Mouse (Mus musculus): ENCODE results near the gene Apcs. TPM values are rescaled to one million over a fixed set of nuclear protein-coding genes. Genes with fewer than 3 reads are reported as not detected.

The Apcs gene
- total and polyA plus RNA-seq, 2 experiments from 2014 or later = not detected

GRCm38 (mm10) chr1:172875265-172875664 is 19.6 kb downstream of the Apcs start:
- Histone ChIP-seq H3K36me3 (ENCODE audit: insufficient read depth, low read length) (no peaks in the 10 kb centered on the region), H3K9ac (replicated peaks; ENCODE audit: low read length) (no peak overlapping the region), H3K27me3 (ENCODE audit: insufficient read depth, low read length) (no peaks in the 10 kb centered on the region), H3K4me2 (ENCODE audit: low read depth, low read length) (no peak overlapping the region), H3K9me3 (ENCODE audit: low read length) (no peaks in the 10 kb centered on the region), H3K27ac (no peak overlapping the region), H3K4me1 (ENCODE audit: insufficient read depth, low read length) (no peaks in the 10 kb centered on the region), H3K4me3 (ENCODE audit: low read length) (no peak overlapping the region)
- TF ChIP-seq CTCF (IDR thresholded peaks at IDR 0.05; ENCODE audit: low read depth) = no peak
- 81% methylated on average over 4 of the region's 4 CpGs for WGBS
- no peak for DNase-seq (ENCODE audit: low spot score)
- no peak for ATAC-seq

GRCm38 (mm10) chr1:172848171-172848570 is 46.7 kb downstream of the Apcs start:
- no peak for TF ChIP-seq CTCF (IDR thresholded peaks at IDR 0.05; ENCODE audit: low read depth)
- no peaks in the 10 kb centered on the region for H3K9me3 ChIP-seq (ENCODE audit: low read length)
- no peaks in the 10 kb centered on the region for H3K4me1 ChIP-seq (ENCODE audit: insufficient read depth, low read length)

DNA sequence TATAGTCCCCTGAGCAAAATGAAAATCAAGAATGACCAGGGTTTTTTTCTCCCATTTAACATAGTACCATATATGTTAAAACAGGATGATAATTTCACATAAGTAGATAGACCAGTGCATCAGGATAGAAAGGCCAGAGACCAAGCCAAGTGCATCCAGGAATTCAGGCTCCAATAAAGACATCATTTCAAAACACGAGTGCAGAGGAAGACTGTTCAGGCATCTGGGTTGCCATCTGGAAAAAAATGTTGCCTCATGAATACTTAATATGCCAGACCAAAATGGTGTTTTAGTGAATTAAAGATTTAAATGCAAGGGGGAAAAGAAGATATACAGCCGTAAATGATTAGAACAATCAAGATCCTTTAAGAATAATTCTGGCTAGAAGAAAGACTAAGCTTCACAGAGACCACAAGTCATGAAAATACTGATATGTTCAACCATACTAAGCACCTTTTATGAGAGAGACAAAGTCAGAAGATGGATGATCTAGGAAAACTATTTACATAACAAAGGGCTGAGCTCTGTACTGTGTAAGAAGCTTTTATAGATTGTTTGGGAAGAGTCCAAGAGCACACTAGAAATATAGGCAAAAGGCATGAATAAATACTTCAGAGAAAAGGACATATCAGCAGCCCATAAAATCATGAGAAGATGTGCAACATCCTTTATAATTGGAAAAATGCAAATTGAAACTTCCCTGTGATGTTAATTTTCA is 47.6 kb downstream of the Apcs start:
- H3K27ac ChIP-seq = no peak overlapping the region
- no peak overlapping the region for H3K4me2 ChIP-seq (ENCODE audit: low read depth, low read length)
- H3K36me3 ChIP-seq (ENCODE audit: insufficient read depth, low read length) = no peaks in the 10 kb centered on the region
- ATAC-seq (no peak), DNase-seq (ENCODE audit: low spot score) (no peak)
- no peak overlapping the region for H3K9ac ChIP-seq (replicated peaks; ENCODE audit: low read length)
- WGBS = 35% methylated on average over 2 of the region's 2 CpGs
- H3K4me1 ChIP-seq (ENCODE audit: insufficient read depth, low read length) = no peaks in the 10 kb centered on the region
- H3K27me3 ChIP-seq (ENCODE audit: insufficient read depth, low read length) = no peaks in the 10 kb centered on the region
- no peak overlapping the region for H3K4me3 ChIP-seq (ENCODE audit: low read length)
- no peak for TF ChIP-seq CTCF (IDR thresholded peaks at IDR 0.05; ENCODE audit: low read depth)
- H3K9me3 ChIP-seq (ENCODE audit: low read length) = no peaks in the 10 kb centered on the region

More at GRCm38 (mm10) chr1:172848171-172848570, 46.7 kb downstream of the Apcs start:
- no peaks in the 10 kb centered on the region for H3K36me3 ChIP-seq (ENCODE audit: insufficient read depth, low read length)
- H3K27me3 ChIP-seq (ENCODE audit: insufficient read depth, low read length) = no peaks in the 10 kb centered on the region
- H3K9ac ChIP-seq (replicated peaks; ENCODE audit: low read length) = no peak overlapping the region
- 88% methylated on average over 2 of the region's 2 CpGs for WGBS
- DNase-seq (ENCODE audit: low spot score) (no peak), ATAC-seq (no peak)
- H3K4me3 ChIP-seq (ENCODE audit: low read length) = no peak overlapping the region
- no peak overlapping the region for H3K4me2 ChIP-seq (ENCODE audit: low read depth, low read length)
- no peak overlapping the region for H3K27ac ChIP-seq

Other genes with a start within 250 kb of the Apcs start
- not detected in 2 replicates for gene Crp, start 197.0 kb downstream of the Apcs start, total RNA-seq (2014; rRNA removed)
- gene Crp, start 197.0 kb downstream of the Apcs start, polyA plus RNA-seq (2015; fragmentation: Nextera tagmentation; extraction: Ambion mirVana) = 0.10 and 0.14 TPM in 2 replicates
- not detected in 2 replicates for gene Olfr16, start 55.4 kb upstream of the Apcs start, total RNA-seq (2014; rRNA removed)
- not detected in 2 replicates for gene Olfr16, start 55.4 kb upstream of the Apcs start, polyA plus RNA-seq (2015; fragmentation: Nextera tagmentation; extraction: Ambion mirVana)
- not detected in 2 replicates for gene Olfr1408, start 242.3 kb upstream of the Apcs start, total RNA-seq (2014; rRNA removed)
- gene Olfr1408, start 242.3 kb upstream of the Apcs start, polyA plus RNA-seq (2015; fragmentation: Nextera tagmentation; extraction: Ambion mirVana) = not detected in 2 replicates